In the genomic region with DNA sequence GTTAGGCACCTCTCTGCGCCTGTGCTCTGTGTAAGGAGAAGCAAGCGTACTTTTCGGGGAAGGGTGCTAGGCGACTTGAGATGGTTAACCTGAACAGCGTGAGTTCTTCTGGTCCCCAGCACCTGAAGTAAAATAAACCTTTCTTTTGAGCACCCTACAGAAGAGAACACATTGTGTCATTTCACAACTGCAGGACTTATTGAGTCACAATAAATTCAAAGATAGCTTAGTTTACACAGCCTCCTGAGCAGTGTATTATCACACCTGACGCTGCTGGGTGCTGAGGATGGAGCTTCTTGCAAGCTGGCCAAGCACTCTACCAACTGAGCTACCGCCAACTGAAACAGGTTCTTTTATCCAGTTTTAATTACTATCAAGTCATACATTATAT, we compare ENCODE assay signal across 8 mouse cellular contexts. TPM values are rescaled to one million over a fixed set of nuclear protein-coding genes. Genes with fewer than 3 reads are reported as not detected.
DNase-seq lines count a peak whose midpoint lies in the region; ATAC-seq and TF ChIP-seq lines count a peak whose summit lies in the region.

No protein-coding gene starts in this region.

- peak overlapping the region; percentile 95 for H3K4me2 ChIP-seq in heart, embryonic 13.5 days

- no peak for DNase-seq in heart, adult 9 months (ENCODE audit: low spot score in 2 of 2)
- no peak for DNase-seq in G1E (ENCODE audit: low spot score)
- DNase-seq in hindbrain, embryonic 10.5 days (ENCODE audit: low spot score): no peak
- DNase-seq in layer of hippocampus, adult 9-11 months: no peak
- no peak for DNase-seq in B cell, adult 2 months
- no peak for DNase-seq in ovary, postnatal 36 days (ENCODE audit: low spot score)

- no peak; the same call in 1 of the 2 replicates for ATAC-seq in heart, embryonic 13.5 days (ENCODE audit: extremely low read depth, insufficient number of reproducible peaks, low FRiP score, low TSS enrichment)
- ATAC-seq in G1E (ENCODE audit: extremely low read depth, insufficient number of reproducible peaks, low FRiP score, poor library complexity, severe bottlenecking): no peak

- H3K9me3 ChIP-seq in heart, embryonic 13.5 days: no peaks in the 10 kb centered on the region
- no peaks in the 10 kb centered on the region for H3K9me3 ChIP-seq in G1E (replicated peaks)
- peaks cover 3% of the 10 kb centered on the region; the same call in 1 of the 2 replicates for H3K9me3 ChIP-seq in hindbrain, embryonic 10.5 days

- peak overlapping the region; percentile 97 for H3K9ac ChIP-seq in heart, embryonic 13.5 days

- WGBS in heart, embryonic 13.5 days: 28% methylated on average over 7 of the region's 7 CpGs
- 27% methylated on average over 7 of the region's 7 CpGs for WGBS in hindbrain, embryonic 10.5 days
- WGBS in macrophage (ENCODE audit: missing documents): 34% methylated on average over 7 of the region's 7 CpGs

- peak overlapping the region; percentile 62; the same call in 1 of the 2 replicates for H3K27ac ChIP-seq in heart, embryonic 13.5 days (replicated peaks)
- peak overlapping the region; percentile 94 for H3K27ac ChIP-seq in hindbrain, embryonic 10.5 days
- no peak overlapping the region for H3K27ac ChIP-seq in macrophage

- H3K27me3 ChIP-seq in heart, embryonic 13.5 days (replicated peaks): no peaks in the 10 kb centered on the region
- no peaks in the 10 kb centered on the region for H3K27me3 ChIP-seq in G1E (ENCODE audit: insufficient read depth, low read length)
- no peaks in the 10 kb centered on the region for H3K27me3 ChIP-seq in hindbrain, embryonic 10.5 days (ENCODE audit: insufficient read depth, poor library complexity, severe bottlenecking)

- peaks cover 18% of the 10 kb centered on the region for H3K79me2 ChIP-seq in macrophage (ENCODE audit: inconsistent target)

- peak overlapping the region; percentile 98 for H3K4me3 ChIP-seq in heart, embryonic 13.5 days
- peak overlapping the region; percentile 97; the same call in 1 of the 2 replicates for H3K4me3 ChIP-seq in G1E (ENCODE audit: low read depth, low read length)
- H3K4me3 ChIP-seq in hindbrain, embryonic 10.5 days: peak overlapping the region; percentile 93
- H3K4me3 ChIP-seq in macrophage (ENCODE audit: inconsistent target): peak overlapping the region; percentile 100

- peaks cover 29% of the 10 kb centered on the region for H3K36me3 ChIP-seq in heart, embryonic 13.5 days
- peaks cover 34% of the 10 kb centered on the region for H3K36me3 ChIP-seq in G1E (replicated peaks)
- peaks cover 29% of the 10 kb centered on the region for H3K36me3 ChIP-seq in hindbrain, embryonic 10.5 days
- H3K36me3 ChIP-seq in macrophage (ENCODE audit: inconsistent target): peaks cover 16% of the 10 kb centered on the region

- TF ChIP-seq CTCF in G1E (IDR thresholded peaks at IDR 0.05; ENCODE audit: low read depth, low read length): no peak; the same call in 1 of the 2 replicates

- H3K4me1 ChIP-seq in heart, embryonic 13.5 days: peaks cover 19% of the 10 kb centered on the region
- H3K4me1 ChIP-seq in G1E (ENCODE audit: insufficient read depth, low read depth, low read length): peaks cover 18% of the 10 kb centered on the region
- H3K4me1 ChIP-seq in hindbrain, embryonic 10.5 days (replicated peaks): peaks cover 29% of the 10 kb centered on the region

RNA-seq across cellular contexts. Expression of a gene that starts 0.4 kb away (rescaled TPM):
- polyA plus RNA-seq in heart, embryonic 13.5 days (2015; fragmentation: Nextera tagmentation; extraction: Ambion mirVana): 71.3 and 83.0 TPM in 2 replicates
- total RNA-seq in G1E (2014; fragmentation: Nextera tagmentation): 39.7 and 45.1 TPM in 2 replicates
- 34.7 and 36.1 TPM in 2 replicates for total RNA-seq in G1E (2017)
- 33.2 and 38.1 TPM in 2 replicates for polyA plus RNA-seq in G1E (2012)
- 128 and 137 TPM in 2 replicates for polyA plus RNA-seq in hindbrain, embryonic 10.5 days (2016; fragmentation: Nextera tagmentation; extraction: Ambion mirVana)
- 10 to 100 TPM in 21 of 26 experiments, 1 to 10 TPM in 5; 5.8 to 52.1 (median 23.9) TPM for total RNA-seq in macrophage (2018; cell fraction: chromatin; rRNA removed)
- 10 to 100 TPM; 41.3 to 61.2 (median 54.5) TPM for total RNA-seq in macrophage (2018; cell fraction: cytosol; rRNA removed)
- total RNA-seq in macrophage (2018; cell fraction: nucleus; rRNA removed): 10 to 100 TPM; 27.1 to 70.9 (median 44.3) TPM
- polyA plus RNA-seq in macrophage (2018): 45.3 to 56.5 TPM (median 55.9 TPM) in 3 replicates

RNA-seq across cellular contexts. Expression of a gene that starts 7.5 kb away (rescaled TPM):
- 59.4 and 60.0 TPM in 2 replicates for polyA plus RNA-seq in heart, embryonic 13.5 days (2015; fragmentation: Nextera tagmentation; extraction: Ambion mirVana)
- 35.8 and 40.6 TPM in 2 replicates for total RNA-seq in G1E (2014; fragmentation: Nextera tagmentation)
- total RNA-seq in G1E (2017): 42.5 and 47.4 TPM in 2 replicates
- polyA plus RNA-seq in G1E (2012): 16.9 and 20.4 TPM in 2 replicates
- 116 and 121 TPM in 2 replicates for polyA plus RNA-seq in hindbrain, embryonic 10.5 days (2016; fragmentation: Nextera tagmentation; extraction: Ambion mirVana)
- total RNA-seq in macrophage (2018; cell fraction: chromatin; rRNA removed): 10 to 100 TPM; 13.6 to 66.0 (median 40.8) TPM
- total RNA-seq in macrophage (2018; cell fraction: cytosol; rRNA removed): 10 to 100 TPM; 15.2 to 26.0 (median 20.9) TPM
- total RNA-seq in macrophage (2018; cell fraction: nucleus; rRNA removed): 10 to 100 TPM; 15.1 to 69.0 (median 25.0) TPM
- 13.2 to 43.0 TPM (median 17.6 TPM) in 3 replicates for polyA plus RNA-seq in macrophage (2018)

RNA-seq across cellular contexts. Expression of a gene that starts 16.3 kb away (rescaled TPM):
- polyA plus RNA-seq in heart, embryonic 13.5 days (2015; fragmentation: Nextera tagmentation; extraction: Ambion mirVana): 226 and 229 TPM in 2 replicates
- total RNA-seq in G1E (2014; fragmentation: Nextera tagmentation) (97.5 and 108 TPM in 2 replicates), G1E (2017) (57.7 and 65.5 TPM in 2 replicates)
- polyA plus RNA-seq in G1E (2012) (33.1 and 49.5 TPM in 2 replicates), macrophage (2018) (73.2 to 90.4 TPM (median 78.8 TPM) in 3 replicates)
- 99.9 and 117 TPM in 2 replicates for polyA plus RNA-seq in hindbrain, embryonic 10.5 days (2016; fragmentation: Nextera tagmentation; extraction: Ambion mirVana)
- 100 to 1,000 TPM in 14 of 26 experiments, 10 to 100 TPM in 12; 40.4 to 138 (median 104) TPM for total RNA-seq in macrophage (2018; cell fraction: chromatin; rRNA removed)
- 100 to 1,000 TPM in 2 of 26 experiments, 10 to 100 TPM in 24; 68.4 to 103 (median 89.7) TPM for total RNA-seq in macrophage (2018; cell fraction: cytosol; rRNA removed)
- total RNA-seq in macrophage (2018; cell fraction: nucleus; rRNA removed): 100 to 1,000 TPM in 9 of 26 experiments, 10 to 100 TPM in 17; 50.3 to 122 (median 93.4) TPM

RNA-seq across cellular contexts. Expression of a gene that starts 45.1 kb away (rescaled TPM):
- polyA plus RNA-seq in heart, embryonic 13.5 days (2015; fragmentation: Nextera tagmentation; extraction: Ambion mirVana): not detected in 2 replicates
- total RNA-seq in G1E (2014; fragmentation: Nextera tagmentation) (0.24 TPM in 1 of 2 replicates, not detected in the other), G1E (2017) (0.06 and 0.16 TPM in 2 replicates)
- polyA plus RNA-seq in G1E (2012) (not detected in 2 replicates), macrophage (2018) (0.03 TPM in 1 of 3 replicates, not detected in the others)
- polyA plus RNA-seq in hindbrain, embryonic 10.5 days (2016; fragmentation: Nextera tagmentation; extraction: Ambion mirVana): 0.04 TPM in 1 of 2 replicates, not detected in the other
- total RNA-seq in macrophage (2018; cell fraction: chromatin; rRNA removed): under 1 TPM in 14 of 26 experiments, not detected in 12; 0.12 to 0.39 (median 0.23) TPM
- not detected for total RNA-seq in macrophage (2018; cell fraction: cytosol; rRNA removed)
- under 1 TPM in 11 of 26 experiments, not detected in 15; 0.06 to 0.32 (median 0.16) TPM for total RNA-seq in macrophage (2018; cell fraction: nucleus; rRNA removed)
